Mouse (Mus musculus) E14TG2a.4 (cell line): ENCODE data around the gene Fuca1.

Source experiments
- CTCF ChIP-seq: conservative IDR thresholded peaks from 2 replicates; pipeline ENCODE4 v1.5.1; 2014; ENCODE audit warnings: low read length
- NANOG ChIP-seq: IDR thresholded peaks from 2 replicates; pipeline ENCODE4 v1.6.1; 2014; ENCODE audit warnings: borderline replicate concordance, low read length, mixed read lengths
- POU5F1 ChIP-seq: IDR thresholded peaks from 2 replicates; pipeline ENCODE4 v1.6.1; 2014; ENCODE audit warnings: low read length, borderline replicate concordance

DNA sequence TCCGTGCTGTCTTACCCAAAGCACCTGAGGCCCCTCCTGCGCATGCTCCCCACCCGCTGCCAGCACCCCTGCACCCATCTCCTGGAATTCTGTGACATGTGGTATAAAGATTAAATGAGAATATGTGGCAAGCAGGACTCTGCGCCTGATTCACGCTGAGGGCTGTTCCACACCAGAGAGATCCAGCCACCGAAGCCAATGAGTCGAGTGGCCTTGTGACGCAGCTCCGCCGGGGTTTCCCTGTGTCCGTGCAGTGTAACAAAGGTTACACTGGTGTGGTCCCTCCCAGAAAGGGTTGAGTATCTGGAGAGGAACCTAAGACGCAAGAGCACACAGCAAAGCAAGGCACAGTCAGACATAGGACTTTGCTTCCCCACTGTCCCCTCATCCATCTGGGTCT lies 34.9 kb upstream of the Fuca1 start:
- TF ChIP-seq CTCF: no peak
- no peak for TF ChIP-seq POU5F1
- TF ChIP-seq NANOG: no peak
